Mouse (Mus musculus): Measurements from ENCODE around the gene Dbi. TPM values are rescaled to one million over a fixed set of nuclear protein-coding genes. Genes with fewer than 3 reads are reported as not detected.

Gene Dbi
- polyA plus RNA-seq, 1 experiment = 698 TPM

DNA sequence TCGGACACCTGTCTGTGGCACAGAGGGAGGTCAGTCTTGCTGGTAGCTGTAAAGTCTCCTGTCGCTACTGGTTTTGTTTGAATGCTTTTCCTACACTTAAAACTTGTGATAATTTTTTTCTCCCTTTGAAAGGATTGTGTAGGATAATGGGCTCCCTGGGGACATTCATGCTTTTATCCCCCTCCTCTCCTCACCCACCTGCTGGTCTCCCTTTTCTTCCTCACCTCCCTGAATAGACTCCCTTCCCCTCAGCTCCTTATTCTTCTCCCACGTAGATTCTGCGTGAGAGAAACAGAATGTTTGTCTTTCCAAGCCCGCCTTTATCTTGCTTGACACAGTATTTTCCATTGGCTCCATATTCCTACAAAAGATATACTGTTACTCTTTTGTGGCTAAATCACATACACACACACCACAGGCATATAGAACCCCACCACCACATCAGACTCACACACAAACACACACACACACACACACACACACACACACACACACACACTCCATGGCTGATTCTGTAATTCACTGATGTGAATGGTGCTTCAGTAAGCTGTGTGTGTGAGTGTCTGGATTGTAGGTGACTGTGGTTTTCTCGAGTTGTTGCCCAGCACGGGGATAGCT lies 18.2 kb upstream of the Dbi start:
- Histone ChIP-seq H3K27me3 (ENCODE audit: control insufficient read depth, insufficient read depth, insufficient read length) (no peaks in the 10 kb centered on the region), H3K79me2 (ENCODE audit: control insufficient read depth, insufficient read depth) (no peaks in the 10 kb centered on the region), H3K36me3 (ENCODE audit: control insufficient read depth, insufficient read depth) (no peaks in the 10 kb centered on the region), H3ac (ENCODE audit: control insufficient read depth, insufficient read length) (no peak overlapping the region), H3K4me2 (ENCODE audit: low read depth) (no peak overlapping the region), H3K4me3 (no peak overlapping the region)
- TF ChIP-seq MAX (IDR thresholded peaks at IDR 0.05; ENCODE audit: low read depth) (no peak), USF1 (IDR thresholded peaks at IDR 0.05; ENCODE audit: low read depth) (no peak), MYOG (IDR thresholded peaks at IDR 0.05; ENCODE audit: control insufficient read depth in 1 of 3, insufficient read depth in 1 of 3, insufficient read length in 2 of 3, low read depth in 2 of 3) (no peak), TCF12 (IDR thresholded peaks at IDR 0.05; ENCODE audit: insufficient read depth, poor library complexity, severe bottlenecking) (no peak), MYOD1 (IDR thresholded peaks at IDR 0.05; ENCODE audit: control insufficient read depth in 1 of 3, insufficient read length in 2 of 3, low read depth in 2 of 3) (no peak), POLR2AphosphoS2 (IDR thresholded peaks at IDR 0.05; ENCODE audit: insufficient read length, low read depth) (no peak), SRF (IDR thresholded peaks at IDR 0.05; ENCODE audit: control insufficient read depth, insufficient read length, low read depth) (no peak), E2F4 (IDR thresholded peaks at IDR 0.05; ENCODE audit: insufficient read depth) (no peak), CEBPB (IDR thresholded peaks at IDR 0.05; ENCODE audit: insufficient read depth, poor library complexity, severe bottlenecking) (no peak), POLR2A (IDR thresholded peaks at IDR 0.05; ENCODE audit: insufficient read length, low read depth) (no peak), TCF3 (IDR thresholded peaks at IDR 0.05; ENCODE audit: insufficient read length, low read depth) (no peak), REST (IDR thresholded peaks at IDR 0.05; ENCODE audit: insufficient read depth, insufficient read length) (no peak)

DNA sequence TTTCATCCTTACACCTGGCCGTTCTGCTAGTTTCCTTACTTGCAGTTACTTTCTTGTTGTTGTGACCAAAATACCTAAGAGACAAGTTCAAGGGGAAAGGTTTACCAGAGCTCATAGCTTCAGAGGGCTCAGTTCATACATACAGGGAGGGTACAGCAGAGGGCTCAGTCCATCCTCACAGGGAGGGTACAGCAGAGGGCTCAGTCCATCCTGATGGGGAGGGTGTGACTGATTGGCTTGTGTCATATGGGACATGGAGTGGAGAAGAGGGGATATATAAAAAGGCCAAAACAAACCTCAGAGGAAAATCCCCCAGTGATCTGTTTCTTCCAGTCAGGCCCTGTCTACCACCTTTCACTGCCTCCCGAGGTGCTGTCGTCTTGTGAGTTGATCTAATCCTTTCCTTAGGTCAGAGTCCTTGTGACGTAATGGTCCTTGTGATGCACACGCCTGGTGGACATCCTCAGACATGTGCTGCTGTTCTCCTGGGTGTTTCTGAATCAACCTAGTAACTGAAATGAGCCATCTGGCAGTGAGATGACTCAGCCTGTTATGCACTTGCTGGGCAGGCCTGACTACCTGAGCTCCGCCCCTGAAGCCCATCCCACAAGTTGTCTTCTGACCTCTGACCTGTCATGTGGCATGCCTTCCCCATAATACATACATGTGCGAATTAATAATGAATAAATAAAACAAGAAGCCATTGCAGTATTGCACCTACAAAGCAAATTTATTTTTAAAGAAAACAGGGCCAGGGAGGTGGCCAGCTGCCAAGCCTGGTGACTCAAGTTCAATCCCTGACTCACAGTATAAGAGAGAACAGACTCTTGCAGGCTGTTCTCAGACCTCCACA lies 15.3 kb upstream of the Dbi start:
- H3K36me3 ChIP-seq (ENCODE audit: control insufficient read depth, insufficient read depth) = no peaks in the 10 kb centered on the region
- no peaks in the 10 kb centered on the region for H3K27me3 ChIP-seq (ENCODE audit: control insufficient read depth, insufficient read depth, insufficient read length)
- H3K4me3 ChIP-seq = no peak overlapping the region
- no peak for TF ChIP-seq SRF (IDR thresholded peaks at IDR 0.05; ENCODE audit: control insufficient read depth, insufficient read length, low read depth)
- peak in 1 of 3 experiments; percentile 24 for TF ChIP-seq MYOD1 (IDR thresholded peaks at IDR 0.05; ENCODE audit: control insufficient read depth in 1 of 3, insufficient read length in 2 of 3, low read depth in 2 of 3)
- TF ChIP-seq POLR2AphosphoS2 (IDR thresholded peaks at IDR 0.05; ENCODE audit: insufficient read length, low read depth) = no peak
- no peak for TF ChIP-seq E2F4 (IDR thresholded peaks at IDR 0.05; ENCODE audit: insufficient read depth)
- peak; percentile 5 for TF ChIP-seq USF1 (IDR thresholded peaks at IDR 0.05; ENCODE audit: low read depth)
- no peak for TF ChIP-seq POLR2A (IDR thresholded peaks at IDR 0.05; ENCODE audit: insufficient read length, low read depth)
- peak in 1 of 3 experiments; percentile 4 for TF ChIP-seq MYOG (IDR thresholded peaks at IDR 0.05; ENCODE audit: control insufficient read depth in 1 of 3, insufficient read depth in 1 of 3, insufficient read length in 2 of 3, low read depth in 2 of 3)
- TF ChIP-seq MAX (IDR thresholded peaks at IDR 0.05; ENCODE audit: low read depth) = no peak
- no peak for TF ChIP-seq CEBPB (IDR thresholded peaks at IDR 0.05; ENCODE audit: insufficient read depth, poor library complexity, severe bottlenecking)
- TF ChIP-seq TCF12 (IDR thresholded peaks at IDR 0.05; ENCODE audit: insufficient read depth, poor library complexity, severe bottlenecking) = no peak
- no peak overlapping the region for H3ac ChIP-seq (ENCODE audit: control insufficient read depth, insufficient read length)
- H3K79me2 ChIP-seq (ENCODE audit: control insufficient read depth, insufficient read depth) = no peaks in the 10 kb centered on the region
- H3K4me2 ChIP-seq (ENCODE audit: low read depth) = peak overlapping the region; percentile 46

DNA sequence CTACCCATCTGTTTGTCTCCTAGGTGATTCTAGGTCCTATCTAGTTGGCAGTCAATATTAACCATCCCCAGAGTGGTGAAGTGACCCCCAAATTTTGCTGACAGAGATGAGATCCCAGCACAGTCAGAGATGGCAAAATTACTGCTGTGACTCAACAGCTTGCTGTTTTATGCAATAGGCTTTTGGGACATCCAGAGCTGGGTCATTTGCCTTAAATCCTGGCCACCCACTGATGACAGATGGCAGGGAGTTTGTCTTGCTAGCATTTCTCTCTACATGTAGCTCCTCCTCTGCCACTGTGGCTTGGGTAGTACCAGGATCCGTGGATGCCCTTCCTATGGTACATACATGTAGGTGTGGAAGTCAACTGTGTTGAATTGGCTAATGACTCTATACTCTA lies 11.5 kb upstream of the Dbi start:
- H3ac ChIP-seq (ENCODE audit: control insufficient read depth, insufficient read length) = no peak overlapping the region

DNA sequence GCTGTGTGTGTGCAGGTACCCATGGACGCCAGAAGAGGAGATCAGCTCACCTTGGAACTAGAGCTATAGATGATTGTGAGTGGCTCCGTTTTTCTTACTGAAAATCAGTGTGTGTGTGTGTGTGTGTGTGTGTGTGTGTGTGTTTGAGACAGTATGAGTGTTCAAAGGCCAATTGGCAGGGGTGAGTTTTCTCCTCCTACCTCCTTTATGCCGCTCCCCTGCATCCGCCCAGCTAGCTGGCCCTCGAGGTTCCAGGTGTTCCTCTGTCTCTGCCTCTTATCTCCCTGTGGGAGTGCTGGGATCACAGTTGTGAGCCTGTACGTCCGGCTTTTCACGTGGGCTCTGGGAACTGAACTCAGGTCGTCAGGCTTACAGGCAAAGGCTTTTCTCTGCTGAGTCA lies 5.4 kb upstream of the Dbi start:
- H3K4me2 ChIP-seq (ENCODE audit: low read depth) = no peak overlapping the region
- no peaks in the 10 kb centered on the region for H3K27me3 ChIP-seq (ENCODE audit: control insufficient read depth, insufficient read depth, insufficient read length)
- H3K36me3 ChIP-seq (ENCODE audit: control insufficient read depth, insufficient read depth) = no peaks in the 10 kb centered on the region
- H3K79me2 ChIP-seq (ENCODE audit: control insufficient read depth, insufficient read depth) = no peaks in the 10 kb centered on the region
- no peak overlapping the region for H3ac ChIP-seq (ENCODE audit: control insufficient read depth, insufficient read length)
- H3K4me3 ChIP-seq = no peak overlapping the region
- TF ChIP-seq MYOG (IDR thresholded peaks at IDR 0.05; ENCODE audit: control insufficient read depth in 1 of 3, insufficient read depth in 1 of 3, insufficient read length in 2 of 3, low read depth in 2 of 3) (no peak), USF1 (IDR thresholded peaks at IDR 0.05; ENCODE audit: low read depth) (no peak), TCF12 (IDR thresholded peaks at IDR 0.05; ENCODE audit: insufficient read depth, poor library complexity, severe bottlenecking) (no peak)

More for the DNA sequence above, 11.5 kb upstream of the Dbi start:
- H3K4me2 ChIP-seq (ENCODE audit: low read depth) = no peak overlapping the region
- H3K4me3 ChIP-seq = no peak overlapping the region
- no peaks in the 10 kb centered on the region for H3K36me3 ChIP-seq (ENCODE audit: control insufficient read depth, insufficient read depth)
- H3K79me2 ChIP-seq (ENCODE audit: control insufficient read depth, insufficient read depth) = no peaks in the 10 kb centered on the region
- no peaks in the 10 kb centered on the region for H3K27me3 ChIP-seq (ENCODE audit: control insufficient read depth, insufficient read depth, insufficient read length)
- TF ChIP-seq CEBPB (IDR thresholded peaks at IDR 0.05; ENCODE audit: insufficient read depth, poor library complexity, severe bottlenecking) (no peak), SRF (IDR thresholded peaks at IDR 0.05; ENCODE audit: control insufficient read depth, insufficient read length, low read depth) (no peak), POLR2A (IDR thresholded peaks at IDR 0.05; ENCODE audit: insufficient read length, low read depth) (no peak), TCF12 (IDR thresholded peaks at IDR 0.05; ENCODE audit: insufficient read depth, poor library complexity, severe bottlenecking) (no peak), USF1 (IDR thresholded peaks at IDR 0.05; ENCODE audit: low read depth) (no peak), MAX (IDR thresholded peaks at IDR 0.05; ENCODE audit: low read depth) (no peak), REST (IDR thresholded peaks at IDR 0.05; ENCODE audit: insufficient read depth, insufficient read length) (no peak), MYOD1 (IDR thresholded peaks at IDR 0.05; ENCODE audit: control insufficient read depth in 1 of 3, insufficient read length in 2 of 3, low read depth in 2 of 3) (no peak), E2F4 (IDR thresholded peaks at IDR 0.05; ENCODE audit: insufficient read depth) (no peak)

Data from myocyte (in vitro differentiated cells).